Mouse (Mus musculus) E14TG2a.4 (cell line): ENCODE data around the gene Slc9a6.

Experiments
- H3K27me3 ChIP-seq: 2 replicates; pipeline ENCODE4 v1.6.1; 2014; ENCODE audit warnings: low read length, control low read depth; ENCODE audit not compliant: insufficient read depth
- H3K36me3 ChIP-seq: 2 replicates; pipeline ENCODE4 v1.6.1; 2014; ENCODE audit warnings: low read length, control low read depth; ENCODE audit not compliant: insufficient read depth
- H3K4me1 ChIP-seq: replicated peaks from 2 replicates; pipeline ENCODE4 v1.6.1; 2014; ENCODE audit warnings: low read depth, low read length, control low read depth
- H3K4me3 ChIP-seq: replicated peaks from 2 replicates; pipeline ENCODE4 v1.5.1; 2014; ENCODE audit warnings: mild to moderate bottlenecking, low read length
- H3K9me3 ChIP-seq: 2 replicates; pipeline ENCODE4 v1.6.1; 2014; ENCODE audit warnings: low read length, control low read depth
- CTCF ChIP-seq: conservative IDR thresholded peaks from 2 replicates; pipeline ENCODE4 v1.5.1; 2014; ENCODE audit warnings: low read length
- NANOG ChIP-seq: IDR thresholded peaks from 2 replicates; pipeline ENCODE4 v1.6.1; 2014; ENCODE audit warnings: borderline replicate concordance, low read length, mixed read lengths
- POU5F1 ChIP-seq: IDR thresholded peaks from 2 replicates; pipeline ENCODE4 v1.6.1; 2014; ENCODE audit warnings: low read length, borderline replicate concordance

The Slc9a6 gene

GRCm38 (mm10) chrX:56610318-56610694 is 749 bp downstream of the Slc9a6 start:
- H3K27me3 ChIP-seq, result no peaks in the 10 kb centered on the region
- peaks cover 5% of the 10 kb centered on the region; the same call in 1 of the 2 replicates for H3K4me1 ChIP-seq
- TF ChIP-seq CTCF (no peak), POU5F1 (no peak), NANOG (no peak)
- H3K9me3 ChIP-seq, result no peaks in the 10 kb centered on the region
- H3K4me3 ChIP-seq, result peak overlapping the region; percentile 83
- no peaks in the 10 kb centered on the region for H3K36me3 ChIP-seq

GRCm38 (mm10) chrX:56615236-56615635 is 5.7 kb downstream of the Slc9a6 start:
- no peaks in the 10 kb centered on the region for H3K27me3 ChIP-seq
- no peak for TF ChIP-seq NANOG
- no peak for TF ChIP-seq POU5F1
- no peak for TF ChIP-seq CTCF
- peaks cover 5% of the 10 kb centered on the region; the same call in 1 of the 2 replicates for H3K4me1 ChIP-seq
- no peak overlapping the region for H3K4me3 ChIP-seq
- H3K9me3 ChIP-seq, result no peaks in the 10 kb centered on the region
- H3K36me3 ChIP-seq, result no peaks in the 10 kb centered on the region

- H3K9me3 ChIP-seq, result no peaks in the 10 kb centered on the region
- no peaks in the 10 kb centered on the region for H3K36me3 ChIP-seq
- H3K27me3 ChIP-seq, result no peaks in the 10 kb centered on the region
- H3K4me1 ChIP-seq, result peaks cover 10% of the 10 kb centered on the region; the same call in 1 of the 2 replicates
- no peak overlapping the region for H3K4me3 ChIP-seq
- no peak for TF ChIP-seq NANOG
- no peak for TF ChIP-seq CTCF
- no peak for TF ChIP-seq POU5F1
Observed at GRCm38 (mm10) chrX:56636185-56636584, 26.6 kb downstream of the Slc9a6 start.

GRCm38 (mm10) chrX:56640066-56640465 is 30.5 kb downstream of the Slc9a6 start:
- H3K9me3 ChIP-seq, result no peaks in the 10 kb centered on the region
- peaks cover 10% of the 10 kb centered on the region; the same call in 1 of the 2 replicates for H3K4me1 ChIP-seq
- no peak overlapping the region for H3K4me3 ChIP-seq
- H3K36me3 ChIP-seq, result no peaks in the 10 kb centered on the region
- TF ChIP-seq NANOG, result peak; percentile 43; the same call in 1 of the 2 replicates
- no peak for TF ChIP-seq CTCF
- no peaks in the 10 kb centered on the region for H3K27me3 ChIP-seq

GRCm38 (mm10) chrX:56649549-56650354 is 40.2 kb downstream of the Slc9a6 start:
- Histone ChIP-seq H3K4me1 (no peaks in the 10 kb centered on the region), H3K9me3 (no peaks in the 10 kb centered on the region), H3K36me3 (no peaks in the 10 kb centered on the region), H3K4me3 (no peak overlapping the region), H3K27me3 (no peaks in the 10 kb centered on the region)
- no peak for TF ChIP-seq POU5F1
- TF ChIP-seq CTCF, result peak; percentile 26
- TF ChIP-seq NANOG, result no peak

GRCm38 (mm10) chrX:56650355-56650652 is 40.7 kb downstream of the Slc9a6 start:
- Histone ChIP-seq H3K27me3 (no peaks in the 10 kb centered on the region), H3K4me3 (no peak overlapping the region), H3K36me3 (no peaks in the 10 kb centered on the region), H3K9me3 (no peaks in the 10 kb centered on the region), H3K4me1 (no peaks in the 10 kb centered on the region)
- no peak for TF ChIP-seq POU5F1
- no peak for TF ChIP-seq CTCF
- TF ChIP-seq NANOG, result no peak

- H3K27me3 ChIP-seq, result no peaks in the 10 kb centered on the region
- H3K9me3 ChIP-seq, result no peaks in the 10 kb centered on the region
- no peaks in the 10 kb centered on the region for H3K36me3 ChIP-seq
- no peak for TF ChIP-seq NANOG
- no peaks in the 10 kb centered on the region for H3K4me1 ChIP-seq
- no peak overlapping the region for H3K4me3 ChIP-seq
Observed at GRCm38 (mm10) chrX:56650885-56651284, 41.3 kb downstream of the Slc9a6 start.

GRCm38 (mm10) chrX:56651738-56652137 is 42.2 kb downstream of the Slc9a6 start:
- Histone ChIP-seq H3K4me1 (no peaks in the 10 kb centered on the region), H3K4me3 (no peak overlapping the region), H3K27me3 (no peaks in the 10 kb centered on the region), H3K36me3 (no peaks in the 10 kb centered on the region), H3K9me3 (no peaks in the 10 kb centered on the region)
- TF ChIP-seq POU5F1 (no peak), NANOG (no peak), CTCF (no peak)

GRCm38 (mm10) chrX:56655686-56656085 is 46.1 kb downstream of the Slc9a6 start:
- Histone ChIP-seq H3K36me3 (no peaks in the 10 kb centered on the region), H3K27me3 (no peaks in the 10 kb centered on the region)
- no peak for TF ChIP-seq POU5F1
- TF ChIP-seq CTCF, result no peak
- TF ChIP-seq NANOG, result no peak

More at GRCm38 (mm10) chrX:56655686-56656085, 46.1 kb downstream of the Slc9a6 start:
- H3K9me3 ChIP-seq, result no peaks in the 10 kb centered on the region
- H3K4me1 ChIP-seq, result no peaks in the 10 kb centered on the region
- no peak overlapping the region for H3K4me3 ChIP-seq
